Mouse (Mus musculus) thymus, postnatal 14 days (tissue): ENCODE measurements around the gene Gas7.

Experiments used
- DNase-seq: peaks from one replicate; pipeline ENCODE4 v3.0.0; 2021

Gas7 gene

DNA sequence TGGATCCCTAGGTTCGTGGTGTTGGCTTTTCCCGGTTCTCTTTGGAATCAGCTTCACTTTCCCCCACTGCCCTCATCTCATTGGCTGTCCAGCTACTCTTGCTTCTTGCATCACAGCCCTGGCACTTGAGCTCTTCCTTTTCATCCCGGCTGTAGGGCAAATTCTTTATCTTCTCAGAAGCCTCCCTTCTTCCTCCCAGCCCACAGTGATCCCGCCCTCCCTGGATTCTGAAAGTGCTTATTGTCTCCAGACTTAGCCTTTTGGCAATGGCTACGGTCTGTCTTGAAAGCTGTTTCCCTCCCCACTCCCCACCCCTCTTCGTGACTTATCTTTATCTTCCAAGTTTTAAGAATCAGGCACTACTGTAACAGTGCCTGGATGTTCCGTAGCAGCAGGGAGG, 126.3 kb downstream of the Gas7 start:
- no peak for DNase-seq

DNA sequence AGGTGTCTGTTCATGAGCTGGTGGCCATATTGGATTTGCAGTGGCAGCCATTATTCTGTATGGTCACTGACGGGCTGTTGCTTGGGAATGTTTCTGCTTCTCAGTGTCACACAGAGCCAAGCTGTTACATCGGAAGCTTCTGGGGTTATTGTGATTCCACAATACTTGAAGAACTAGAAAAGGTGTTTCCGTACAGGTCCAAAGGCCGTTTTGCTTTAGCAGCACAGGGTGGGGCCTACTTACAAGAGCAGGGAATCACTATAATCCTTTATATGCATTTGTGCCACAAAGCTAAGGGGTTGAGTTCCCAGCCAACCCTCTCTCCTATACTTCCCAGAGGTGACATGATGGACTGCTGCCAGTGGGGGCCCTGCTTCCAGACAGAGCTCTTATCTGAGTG, 127.3 kb downstream of the Gas7 start:
- no peak for DNase-seq

DNA sequence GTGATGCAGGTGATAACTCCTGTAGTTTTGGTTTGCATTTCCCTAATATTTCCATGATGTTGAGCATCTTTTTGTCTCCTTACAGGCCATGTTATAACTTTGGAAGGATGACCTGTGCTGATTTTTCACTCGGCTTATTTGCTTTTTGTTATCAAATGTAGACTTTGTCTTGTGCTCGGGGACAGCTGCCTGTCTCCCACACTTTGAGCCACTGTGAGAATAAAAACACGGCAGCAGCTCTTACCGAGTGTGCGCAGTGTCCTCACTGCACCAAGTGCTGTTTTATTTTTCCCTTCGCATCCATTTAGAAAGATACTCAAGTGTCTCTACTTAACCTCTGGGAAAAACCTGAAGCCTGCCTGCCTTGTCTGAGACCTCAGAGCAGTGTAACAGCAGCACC, 129.8 kb downstream of the Gas7 start:
- no peak for DNase-seq

DNA sequence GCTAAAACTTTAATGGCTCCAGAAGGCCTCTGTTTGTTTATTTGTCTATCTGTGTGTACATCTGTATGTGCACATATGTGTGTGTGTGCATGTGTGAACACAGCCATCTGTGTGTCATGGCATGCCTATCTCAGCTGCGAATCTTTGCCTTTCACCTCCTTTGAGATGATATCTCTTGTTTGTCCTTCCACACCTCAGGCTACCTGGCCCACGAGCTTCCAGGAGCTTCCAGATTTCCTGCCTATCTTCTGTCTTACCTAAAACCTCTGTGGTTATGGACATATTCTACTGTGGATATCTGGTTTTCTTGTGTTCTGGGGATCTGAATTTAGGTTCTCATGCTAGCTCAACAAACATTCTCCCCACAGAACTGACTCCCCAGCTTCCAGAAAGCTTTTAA, 130.4 kb downstream of the Gas7 start:
- no peak for DNase-seq

DNA sequence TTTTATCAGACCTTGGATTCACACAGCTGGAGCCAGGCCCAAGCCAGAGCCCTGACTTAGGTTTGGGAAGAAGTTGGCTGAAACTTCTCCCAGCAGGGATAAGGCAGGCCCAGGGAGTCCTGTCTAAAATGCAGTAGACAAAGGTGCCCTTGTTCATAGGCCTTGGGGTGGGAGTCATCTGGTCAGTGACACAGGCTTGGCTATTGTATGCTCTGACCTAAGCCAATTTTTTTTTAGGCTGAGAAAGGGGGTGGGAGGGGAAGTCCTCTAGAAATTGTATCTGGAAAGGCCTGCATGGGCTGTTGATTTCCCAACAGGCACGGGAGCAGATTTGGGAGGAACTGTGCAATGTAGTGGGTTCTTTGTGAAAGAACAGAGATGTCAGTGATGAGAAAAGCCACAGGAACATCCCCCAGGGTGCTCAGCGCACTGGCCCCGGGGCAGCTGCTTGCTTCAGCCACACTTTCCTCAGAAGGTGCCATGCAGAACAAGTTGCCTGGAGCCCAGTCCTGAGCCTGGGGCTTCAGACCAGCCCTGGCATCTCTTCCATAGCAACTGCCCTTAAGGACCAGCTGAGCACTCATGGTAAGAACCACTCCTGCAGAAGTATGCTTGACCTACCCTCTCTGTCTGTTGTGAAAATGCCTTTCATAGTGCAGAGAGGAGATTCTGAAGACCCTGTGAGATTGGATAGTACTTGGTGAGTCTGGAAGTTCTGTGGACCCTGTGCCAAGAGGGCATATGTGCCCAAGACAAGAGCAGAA, 131.2 kb downstream of the Gas7 start:
- DNase-seq, result no peak

DNA sequence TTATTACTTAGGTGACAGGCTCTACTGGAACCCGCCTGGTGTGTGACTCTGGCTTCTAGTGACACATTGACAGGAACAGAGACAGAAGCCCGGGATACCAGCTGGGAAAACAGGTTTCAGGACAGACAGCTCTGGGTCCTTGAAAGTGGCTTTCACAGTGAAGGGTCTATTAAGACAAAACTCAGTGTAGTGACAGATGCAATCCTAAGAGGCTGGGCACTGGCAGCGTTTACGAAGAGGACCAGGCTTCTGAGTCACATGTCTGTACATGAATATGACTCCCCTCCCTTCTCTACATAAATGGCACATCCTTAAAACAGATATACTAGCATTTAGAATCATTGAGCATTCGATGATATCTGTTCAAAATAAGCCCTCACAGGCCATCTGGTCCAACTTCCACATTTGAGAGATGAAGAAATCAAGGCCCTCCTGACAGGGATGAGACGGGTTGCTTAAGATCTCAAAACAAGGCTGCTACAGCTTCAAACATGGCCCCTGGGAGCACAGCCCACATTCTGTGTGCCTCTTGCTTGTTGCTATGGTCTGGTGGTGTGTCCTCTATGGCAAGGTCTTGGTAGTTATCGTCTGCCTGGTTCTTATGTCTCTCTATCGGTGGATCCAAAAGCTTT, 133.1 kb downstream of the Gas7 start:
- DNase-seq, result no peak

DNA sequence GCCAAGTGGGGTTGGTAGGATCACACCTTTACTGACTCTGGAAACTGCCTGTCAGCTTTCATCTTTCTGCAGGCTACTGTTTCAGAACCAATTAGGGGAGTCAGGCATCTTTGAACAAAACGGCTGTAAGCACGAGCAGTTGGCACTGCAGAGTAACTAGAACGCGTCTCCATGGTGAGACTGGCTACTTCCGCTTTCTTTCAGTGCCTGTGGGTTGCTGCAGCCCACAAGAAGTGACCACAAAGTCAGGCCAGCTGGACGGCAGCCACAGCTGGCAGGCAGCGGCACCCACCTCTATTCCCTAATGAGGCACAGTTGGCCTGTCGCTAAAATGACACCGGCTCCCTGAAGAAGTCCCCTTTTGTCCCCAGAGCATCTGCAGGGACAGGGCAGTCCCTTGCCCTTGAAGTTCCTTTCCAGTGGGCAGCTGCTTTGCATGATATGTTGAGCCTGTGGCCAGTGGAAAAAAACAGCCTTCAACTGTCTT, 133.6 kb downstream of the Gas7 start:
- peak; percentile 16 for DNase-seq

DNA sequence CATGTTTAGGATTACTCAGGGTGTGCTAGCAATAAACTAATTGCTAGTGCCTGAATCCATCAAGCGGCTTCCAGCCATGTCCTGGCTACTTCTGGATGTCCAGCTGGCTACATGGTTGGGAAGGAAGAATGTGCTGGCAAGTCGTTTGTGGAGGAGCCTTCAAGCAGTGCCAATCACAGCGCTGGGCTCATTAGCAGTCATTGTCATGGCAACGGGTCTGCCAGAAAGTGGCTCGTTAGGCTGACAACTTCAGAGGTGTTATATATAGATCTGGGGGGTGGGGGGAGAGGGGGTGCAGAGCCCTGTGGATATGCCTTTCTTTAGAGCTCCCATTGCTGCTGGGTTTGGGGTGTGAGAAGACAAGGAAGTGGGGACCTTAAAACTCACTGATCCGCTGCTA, 141.0 kb downstream of the Gas7 start:
- DNase-seq, result no peak

DNA sequence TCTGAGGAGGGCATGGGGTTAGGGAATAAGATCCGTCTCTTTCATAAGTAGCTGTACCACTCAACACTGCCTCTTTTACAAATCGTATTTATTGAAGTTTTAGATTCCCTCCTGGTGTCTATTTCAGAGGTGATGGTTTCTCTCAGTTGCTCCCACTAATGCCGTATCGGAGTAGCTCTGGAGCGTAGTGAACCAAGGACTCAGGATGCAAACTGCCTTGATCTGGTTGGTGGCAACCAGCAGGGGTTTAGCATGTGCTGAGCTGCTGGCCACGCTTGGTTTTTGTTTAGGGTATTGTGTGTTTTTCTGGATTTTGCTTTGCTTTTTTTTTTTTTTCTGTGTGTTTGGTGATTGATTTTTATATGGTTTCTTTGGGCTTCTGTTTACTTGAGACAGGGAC, 141.6 kb downstream of the Gas7 start:
- no peak for DNase-seq

DNA sequence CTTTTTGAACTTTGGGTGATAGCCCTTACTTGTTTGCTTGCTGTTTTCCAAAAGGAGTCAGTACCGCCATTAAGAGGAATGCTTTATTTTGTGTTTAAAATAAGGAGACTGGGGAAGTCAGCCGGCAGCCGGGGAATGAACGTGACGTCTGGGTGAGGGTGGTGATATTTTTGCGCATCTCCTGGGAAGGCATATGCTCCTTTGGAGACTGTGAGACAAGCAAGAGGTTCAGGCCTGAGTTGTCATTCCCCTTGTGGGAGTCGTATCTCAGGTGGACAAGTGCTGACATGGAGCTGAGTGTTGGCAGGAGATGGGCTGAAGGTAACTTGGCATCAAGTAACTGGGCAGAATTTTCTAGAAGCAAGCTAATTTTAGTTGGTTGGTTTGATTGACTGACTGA, 142.2 kb downstream of the Gas7 start:
- DNase-seq, result no peak

DNA sequence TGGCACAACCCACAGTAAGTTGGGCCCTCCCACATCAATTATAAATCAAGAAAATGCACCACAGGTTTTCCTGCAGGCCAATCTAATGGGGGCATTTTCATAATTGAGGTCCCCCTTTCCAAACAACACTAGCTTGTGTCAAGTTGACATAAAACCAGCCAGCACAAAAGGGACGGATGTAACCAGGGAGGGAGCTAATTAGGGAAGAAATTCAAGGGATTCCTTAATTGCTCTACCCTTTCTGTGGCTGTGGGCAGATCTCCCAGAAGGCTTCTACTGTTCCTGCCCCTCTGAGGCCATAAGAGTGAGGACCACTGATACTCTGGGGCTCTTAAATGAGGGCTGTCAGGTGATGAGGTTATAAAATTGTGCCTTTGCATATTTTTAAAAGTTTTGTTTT, 143.9 kb downstream of the Gas7 start:
- no peak for DNase-seq

DNA sequence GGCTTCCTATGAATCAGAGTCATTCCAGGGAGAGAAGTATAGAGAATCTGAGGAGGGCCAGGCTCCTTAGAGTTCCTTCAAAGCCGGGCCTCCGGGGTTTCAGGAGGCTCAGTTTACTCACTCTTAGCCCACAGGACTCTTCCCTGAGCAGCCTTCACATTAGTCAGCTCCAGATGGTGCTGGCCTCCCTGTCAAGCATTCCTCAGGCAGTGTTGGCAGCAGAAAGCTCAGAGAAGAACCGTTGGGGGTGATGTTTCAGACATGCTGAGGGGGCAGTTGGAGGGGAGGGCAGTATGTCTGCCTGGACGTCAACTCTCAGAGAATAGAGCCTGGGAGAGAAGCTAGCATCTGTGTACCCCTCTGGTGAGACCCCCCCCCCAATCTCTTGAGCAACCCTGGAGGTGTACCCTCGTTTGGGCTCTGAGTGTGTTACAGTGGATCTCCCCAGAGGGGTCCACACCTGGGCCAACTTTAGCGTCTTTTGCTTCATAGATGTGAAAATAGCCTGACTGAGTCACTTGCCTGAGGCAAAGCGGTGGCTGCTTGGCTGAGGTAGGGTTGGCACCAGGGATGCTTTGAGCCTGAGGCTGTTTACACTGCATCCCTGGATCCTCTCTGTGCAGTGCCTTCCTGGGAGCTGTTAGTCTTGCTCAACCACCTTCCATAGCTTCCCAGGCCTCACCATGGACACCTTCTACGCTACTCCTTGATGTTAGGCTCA, 145.6 kb downstream of the Gas7 start:
- no peak for DNase-seq

DNA sequence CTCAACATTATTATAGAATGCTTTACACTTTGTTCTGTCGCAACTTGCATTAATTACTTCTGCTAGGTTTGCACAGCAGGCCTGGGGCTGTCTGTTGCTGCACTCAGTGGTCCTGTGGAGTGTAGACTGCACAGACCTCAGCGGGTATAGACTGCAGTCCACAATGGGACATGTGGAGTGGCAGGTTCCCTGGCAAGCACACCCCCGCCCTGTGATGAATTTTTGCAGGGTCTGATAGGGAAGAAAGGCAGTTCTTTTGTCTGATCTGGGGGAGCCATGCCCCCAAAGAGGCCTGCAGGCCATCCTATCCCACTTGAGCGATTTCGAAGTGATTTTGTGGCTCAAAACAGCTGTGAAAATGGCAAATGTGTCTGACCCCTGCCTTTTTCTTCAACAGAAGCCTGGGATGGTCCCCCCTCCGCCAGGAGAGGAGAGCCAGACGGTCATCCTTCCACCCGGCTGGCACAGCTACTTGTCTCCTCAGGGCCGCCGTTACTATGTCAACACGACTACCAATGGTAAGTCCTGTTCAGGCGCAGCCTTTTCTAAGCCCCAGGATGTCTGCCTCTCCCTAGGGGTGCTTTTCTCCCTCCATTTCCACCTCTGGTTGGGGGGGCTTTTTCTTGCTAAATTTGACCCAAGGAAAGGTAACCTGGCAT, 147.6 kb downstream of the Gas7 start:
- DNase-seq, result no peak

DNA sequence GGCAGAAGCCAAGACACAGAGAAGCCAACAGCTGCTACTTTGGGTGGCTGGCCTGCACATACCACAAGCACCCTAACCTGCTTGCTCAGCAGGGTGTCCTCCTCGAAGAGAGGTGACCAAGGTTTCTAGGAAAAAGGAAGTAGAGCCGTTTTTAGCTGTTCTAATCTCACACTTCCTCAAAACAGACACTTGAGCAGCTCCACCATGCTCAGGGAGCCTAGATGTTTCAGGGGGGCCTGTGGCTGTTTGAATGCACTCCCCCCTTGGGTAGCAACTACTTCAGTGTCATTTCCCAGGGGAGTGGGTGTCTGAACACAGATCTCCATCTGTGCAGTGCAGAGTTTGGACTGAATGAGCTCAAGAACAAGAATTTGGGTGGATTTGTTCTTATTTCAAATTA, 149.2 kb downstream of the Gas7 start:
- DNase-seq, result no peak

DNA sequence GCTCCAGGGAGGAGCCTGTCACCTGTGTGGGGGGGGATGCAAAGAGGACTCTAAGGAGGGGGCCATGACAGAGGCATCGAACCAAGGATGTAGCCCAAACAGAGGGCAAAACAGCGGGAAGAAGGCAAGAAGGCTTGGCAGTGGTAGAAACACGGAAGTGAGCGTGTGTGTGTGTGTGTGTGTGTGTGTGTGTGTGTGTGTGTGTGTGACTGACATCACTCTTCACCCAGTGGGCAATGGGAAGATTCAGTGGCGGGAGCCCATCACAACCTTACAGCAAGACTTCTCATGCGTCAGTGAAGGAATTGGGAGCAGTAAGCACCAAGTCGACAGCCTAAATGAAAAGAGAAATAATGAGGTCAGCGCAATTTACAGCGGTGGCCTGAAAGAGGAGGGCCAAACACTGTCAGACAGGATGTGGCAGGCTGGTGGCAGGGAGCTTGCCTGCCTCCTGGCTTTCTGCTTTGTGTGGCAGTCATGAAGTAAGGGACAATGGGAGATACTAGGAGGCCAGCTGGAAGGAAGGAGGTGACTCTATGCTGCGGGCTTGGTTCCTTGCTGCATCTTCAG, 153.0 kb downstream of the Gas7 start:
- peak; percentile 26 for DNase-seq

DNA sequence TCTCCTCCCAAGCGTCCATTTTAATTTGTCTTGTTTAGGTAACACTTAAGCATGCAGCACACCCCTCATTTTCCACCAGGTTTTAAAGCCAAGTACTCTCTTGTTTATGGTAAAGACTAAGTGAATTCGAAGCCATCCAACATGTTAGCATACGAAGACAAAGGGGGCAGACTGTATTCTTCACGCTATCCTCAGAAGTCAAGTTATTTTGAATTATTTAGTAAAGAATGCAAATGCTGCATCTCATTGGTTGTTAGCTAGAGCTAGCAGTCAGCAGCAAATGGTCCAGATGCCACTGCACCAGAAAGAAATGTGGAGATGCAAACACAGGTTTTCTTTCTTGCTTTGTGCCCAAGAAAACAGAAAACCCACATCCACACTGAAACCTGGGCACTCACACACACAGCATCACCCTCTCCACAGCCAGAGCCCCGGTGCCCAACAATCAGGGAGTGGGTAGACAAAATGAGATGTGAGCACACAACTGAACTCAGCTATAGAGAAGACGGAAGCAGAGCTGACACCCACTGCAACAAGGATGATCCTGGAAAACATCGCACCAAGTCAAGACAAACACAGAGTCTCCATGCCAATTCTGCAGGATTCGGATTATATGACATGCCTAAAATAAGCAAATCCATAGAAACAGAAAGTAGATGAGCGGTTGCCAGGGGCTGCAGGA, 157.1 kb downstream of the Gas7 start:
- DNase-seq, result no peak

DNA sequence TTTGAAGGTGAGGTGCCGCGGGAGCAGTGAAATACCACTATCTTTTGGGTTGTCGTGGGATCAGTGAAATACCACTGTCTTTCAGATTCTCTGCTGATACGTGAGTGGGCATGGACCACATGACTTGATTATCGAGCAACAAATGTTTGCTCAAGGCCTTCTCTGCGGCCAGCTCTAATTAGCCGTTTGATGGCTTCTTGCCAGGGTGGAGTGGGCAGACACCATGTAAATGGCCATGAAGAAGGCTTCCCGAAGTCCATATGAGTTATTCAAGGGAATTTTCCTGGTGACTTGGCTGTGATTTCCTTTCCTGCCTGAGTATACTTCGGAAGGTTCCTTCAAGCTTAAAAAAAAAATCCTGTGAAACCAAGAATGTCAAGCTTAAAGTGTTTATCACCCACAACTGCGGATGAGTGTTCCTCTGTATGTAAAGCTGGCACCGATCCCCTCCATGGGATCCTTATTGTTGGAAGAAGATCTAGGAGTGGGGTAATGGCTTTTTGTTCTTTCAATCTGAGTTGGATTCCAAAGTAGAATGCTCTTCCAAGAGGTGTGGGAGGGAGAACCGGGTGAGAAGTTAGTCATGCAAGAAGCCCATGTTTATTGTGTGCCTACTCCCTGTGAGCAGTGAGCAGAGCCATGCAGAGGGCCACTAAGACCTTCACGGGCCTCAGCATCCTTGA, 161.5 kb downstream of the Gas7 start:
- no peak for DNase-seq

DNA sequence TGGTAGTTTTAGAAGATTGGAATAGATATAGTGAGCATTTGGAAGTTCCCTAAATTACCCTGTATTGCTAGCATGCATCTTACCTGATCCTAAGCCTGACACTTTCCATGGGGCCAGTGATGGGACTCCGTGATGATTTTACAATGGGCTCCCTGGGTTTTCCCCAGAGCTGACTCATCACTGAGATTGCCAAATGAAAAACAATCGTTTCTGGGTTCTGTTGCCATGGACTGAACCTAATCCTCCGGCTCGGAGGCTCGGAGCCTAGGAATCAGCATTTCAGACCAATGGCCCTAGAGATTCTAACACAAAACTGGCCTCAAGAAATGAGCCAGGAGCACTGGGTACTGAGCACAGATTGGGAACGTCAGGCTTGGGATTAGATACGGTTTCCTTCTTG, 167.1 kb downstream of the Gas7 start:
- DNase-seq, result no peak

DNA sequence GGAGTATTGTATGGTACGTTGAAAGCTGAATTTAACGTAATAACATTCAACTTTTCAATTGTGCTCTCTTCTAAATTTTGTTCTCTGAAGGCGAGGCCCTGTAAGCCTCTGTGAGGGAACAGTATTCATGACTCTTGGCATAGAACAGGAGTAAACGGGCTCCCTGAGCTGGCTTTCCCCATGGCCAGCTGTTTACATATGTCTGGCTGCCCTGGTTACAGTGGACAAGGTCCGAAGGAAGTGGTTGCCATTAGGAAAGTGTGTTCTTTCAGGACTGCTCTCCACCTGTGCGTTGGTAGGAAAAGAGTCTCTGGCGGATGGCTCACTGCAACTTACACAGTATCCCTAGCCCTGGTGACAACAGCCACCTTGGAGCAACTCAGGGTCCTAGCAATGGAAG, 171.9 kb downstream of the Gas7 start:
- DNase-seq, result no peak

DNA sequence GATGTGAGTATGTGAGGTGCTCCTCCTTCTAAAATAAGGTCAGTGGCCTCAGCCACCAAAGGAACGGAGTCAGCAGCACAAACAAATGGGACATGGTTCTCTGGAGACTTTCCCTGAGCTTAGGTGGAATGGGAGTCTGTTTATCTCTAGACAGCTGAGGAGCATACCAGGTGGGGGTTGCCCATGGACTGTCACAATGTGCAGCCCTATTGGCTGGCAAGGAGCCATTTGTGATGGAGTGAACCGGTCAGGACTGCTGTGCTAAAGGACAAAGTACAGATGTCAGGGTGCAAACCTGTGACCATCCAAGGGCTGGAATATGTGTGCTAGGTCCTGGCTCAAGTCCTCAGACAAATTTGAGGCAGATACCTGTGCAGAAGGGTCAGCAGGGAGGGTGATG, 173.3 kb downstream of the Gas7 start:
- no peak for DNase-seq

DNA sequence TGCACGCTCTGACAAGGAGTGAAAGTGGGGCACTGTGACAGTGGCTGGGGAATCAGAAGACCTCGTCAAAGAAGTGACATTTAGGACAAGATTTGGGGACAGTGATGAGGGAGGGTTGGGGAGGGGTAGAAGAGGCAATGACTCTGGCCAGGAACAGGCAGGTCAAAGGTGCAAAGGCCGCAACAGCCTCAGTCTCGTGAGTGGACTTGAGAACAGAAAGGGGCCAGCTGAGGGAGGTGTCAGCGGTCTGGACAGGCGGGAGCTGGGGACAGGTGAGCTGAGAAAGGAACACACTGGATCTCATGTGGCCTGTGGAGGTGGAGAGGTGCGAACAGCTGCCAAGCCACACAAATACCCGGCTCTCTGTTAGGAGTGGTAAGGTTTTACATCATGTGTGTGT, 177.7 kb downstream of the Gas7 start:
- DNase-seq, result no peak

DNA sequence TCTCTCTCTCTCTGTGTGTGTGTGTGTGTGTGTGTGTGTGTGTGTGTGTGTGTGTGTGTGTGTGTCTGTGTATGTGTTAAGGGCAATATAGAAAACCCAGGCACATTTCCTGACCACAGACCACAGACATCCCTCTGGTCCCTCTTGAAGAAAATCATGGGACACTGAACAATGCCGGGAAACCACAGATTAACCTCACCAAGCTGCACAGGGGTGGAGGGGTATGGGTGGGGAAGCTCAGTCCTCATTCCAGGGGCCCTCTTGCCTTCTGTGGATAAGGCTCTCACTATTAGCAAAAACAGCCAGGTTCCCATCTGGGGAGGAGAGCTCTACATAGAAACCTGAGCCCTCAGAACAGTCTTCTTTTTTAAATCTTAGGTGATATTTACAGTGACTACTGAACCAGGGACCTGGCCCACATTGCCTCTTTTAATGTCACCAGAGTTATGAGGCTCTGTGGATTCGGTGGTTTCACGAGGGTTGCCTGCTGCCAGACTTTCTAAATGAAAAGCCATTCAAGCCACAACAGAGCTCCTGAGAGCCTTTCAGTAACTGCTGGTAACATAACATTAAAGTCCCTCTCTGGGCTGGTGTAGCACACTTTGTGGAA, 178.5 kb downstream of the Gas7 start:
- DNase-seq, result no peak
